Mouse (Mus musculus) spleen, postnatal 4 days (tissue): ENCODE data around the gene Agbl3.

Experiments
- DNase-seq, 2 experiments: peaks; one replicate each; pipeline ENCODE4 v3.0.0; 2022; ENCODE audit warnings: low spot score in 2 of 2

The Agbl3 gene

DNA sequence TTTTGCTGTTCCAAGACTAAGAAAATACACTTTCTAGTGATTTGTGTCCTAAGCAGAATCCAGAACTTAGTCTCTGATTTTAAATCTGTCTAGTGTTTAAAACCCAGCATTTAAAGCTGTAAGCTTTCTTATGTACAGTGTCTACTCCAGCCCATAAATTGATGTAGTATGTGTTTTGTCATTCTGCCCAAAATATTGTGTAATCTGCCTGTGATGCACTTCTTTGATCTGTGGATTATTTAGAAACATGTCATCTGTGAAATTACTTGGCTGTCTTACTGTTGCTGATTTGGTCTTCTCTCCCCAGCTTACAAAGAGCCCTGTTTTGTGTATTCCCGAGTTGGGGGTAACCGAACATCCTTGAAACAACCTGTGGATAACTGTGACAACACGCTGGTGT is 17.7 kb downstream of the Agbl3 start:
- no peak for DNase-seq

GRCm38 (mm10) chr6:34805582-34805981 is 25.4 kb downstream of the Agbl3 start:
- DNase-seq, result no peak

DNA sequence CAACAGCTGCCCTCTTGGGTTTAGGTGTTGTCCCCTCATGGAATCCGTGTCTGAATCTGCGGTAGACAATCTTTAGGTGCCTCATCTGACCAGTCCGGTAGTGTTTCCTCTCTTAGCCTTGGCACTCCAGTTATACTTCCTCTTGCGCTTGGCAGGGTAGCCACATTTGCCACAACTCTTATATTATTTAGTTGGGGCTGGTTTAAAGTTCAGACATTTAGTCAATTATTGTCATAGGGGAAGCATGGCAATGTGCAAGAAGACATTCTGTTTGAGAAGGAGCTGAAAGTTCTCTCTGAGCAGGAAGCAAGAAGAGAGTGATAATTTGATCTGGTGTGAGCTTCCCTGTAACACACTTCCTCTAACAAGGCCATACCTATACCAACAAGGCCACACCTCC is 30.4 kb downstream of the Agbl3 start:
- no peak for DNase-seq

GRCm38 (mm10) chr6:34824406-34824805 is 44.2 kb downstream of the Agbl3 start:
- DNase-seq, result no peak

DNA sequence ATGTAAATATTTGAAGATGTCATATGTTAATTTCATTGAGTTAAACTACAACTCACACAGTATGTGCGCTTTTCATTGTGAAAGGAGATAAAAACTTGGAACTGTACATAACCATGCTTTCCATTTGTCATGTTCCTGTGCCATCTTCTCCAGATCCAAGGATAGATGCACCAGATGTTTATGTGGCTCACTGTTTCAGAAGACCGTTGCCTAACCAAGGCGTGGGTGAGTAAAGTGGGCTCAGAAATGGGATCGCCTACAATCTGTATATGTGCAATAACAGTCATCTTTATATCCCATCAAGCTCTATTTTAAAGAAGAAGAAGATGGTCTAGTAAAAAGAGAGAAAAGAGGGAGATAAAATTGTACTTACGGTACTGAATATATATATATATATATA is 52.1 kb downstream of the Agbl3 start:
- DNase-seq, result no peak

GRCm38 (mm10) chr6:34861546-34862053 is 81.4 kb downstream of the Agbl3 start:
- peak in 1 of 2 experiments; percentile 59 for DNase-seq

DNA sequence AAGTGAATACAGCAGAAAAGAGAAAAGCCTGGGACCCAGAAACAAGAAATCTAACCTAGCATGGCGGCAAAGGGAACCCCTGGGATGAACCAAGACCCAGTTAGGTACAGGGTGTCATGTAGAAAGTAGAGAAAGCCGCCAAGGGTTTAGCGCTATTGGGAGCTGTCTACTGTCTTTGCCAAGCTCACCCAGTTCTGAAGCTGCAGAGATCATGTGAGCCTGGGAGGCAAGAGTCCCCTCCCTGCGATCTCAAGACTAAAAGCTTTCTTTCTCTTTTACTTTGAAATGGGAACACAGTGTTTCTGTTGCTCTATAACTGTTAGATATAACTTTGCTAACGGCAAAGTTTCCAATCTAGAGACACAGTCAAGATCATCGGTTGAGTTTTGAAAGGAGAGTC is 82.1 kb downstream of the Agbl3 start:
- peak in 1 of 2 experiments; percentile 64 for DNase-seq

- DNase-seq, result peak in 1 of 2 experiments; percentile 68
These were observed 82.7 kb downstream of the Agbl3 start, which contains the start of gene Tmem140 for GRCm38 (mm10) chr6:34862791-34863403. Gene Tmem140 (plus strand): TSS chr6:34863146.

DNA sequence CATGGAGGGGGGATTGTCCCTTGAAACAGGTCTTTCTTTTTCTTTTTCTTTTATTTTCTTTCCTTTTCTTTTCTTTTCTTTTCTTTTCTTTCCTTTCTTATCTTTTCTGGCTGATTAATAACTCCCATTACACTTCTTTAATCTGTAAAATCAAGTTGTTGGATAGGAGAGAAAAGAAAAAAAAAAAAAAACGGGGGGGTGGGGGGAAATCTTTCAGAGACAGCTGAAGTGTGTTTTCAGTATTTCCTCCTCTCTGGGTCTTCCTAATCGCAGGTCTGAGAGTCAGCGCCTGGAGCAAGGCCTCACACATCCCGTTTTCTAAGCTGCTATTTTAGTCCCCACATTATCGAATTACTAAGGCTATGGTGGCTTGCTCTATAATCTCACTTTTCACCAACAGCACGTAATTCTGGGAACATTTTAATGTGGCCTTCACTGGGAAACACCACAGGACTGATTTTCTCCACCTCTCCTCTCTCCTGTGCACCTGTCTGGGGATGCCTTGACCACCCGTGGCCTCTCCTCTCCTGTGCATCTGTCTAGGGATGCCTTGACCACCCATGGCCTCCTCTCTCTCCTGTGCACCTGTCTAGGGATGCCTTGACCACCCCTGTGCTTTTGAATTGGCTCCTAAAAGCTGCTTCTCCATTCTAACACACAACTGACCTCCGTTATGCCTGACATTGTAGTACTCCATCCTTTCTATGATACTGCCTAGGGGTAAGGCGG is 83.7 kb downstream of the Agbl3 start:
- peak in 1 of 2 experiments; percentile 55 for DNase-seq

DNA sequence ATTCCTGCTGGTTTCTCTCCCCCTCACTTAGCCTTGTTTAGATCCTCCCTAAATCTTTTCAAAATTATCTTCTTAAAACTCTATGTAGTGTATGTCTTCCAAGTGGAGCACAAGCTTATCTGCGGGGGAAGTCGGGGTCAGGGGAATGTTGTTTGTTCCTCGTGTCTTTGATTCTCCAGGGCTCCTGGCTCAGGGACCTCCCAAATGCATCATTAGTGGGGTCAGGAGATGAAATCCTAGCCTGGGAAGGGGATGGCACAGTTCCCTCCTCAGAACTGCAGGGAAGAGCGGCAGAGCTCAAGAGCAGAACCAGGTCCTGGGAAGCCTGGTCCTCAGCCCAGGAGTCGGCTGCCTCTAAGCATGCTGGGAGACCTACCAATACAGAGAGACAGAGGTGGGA is 85.0 kb downstream of the Agbl3 start:
- DNase-seq, result no peak

- peak in 1 of 2 experiments; percentile 59 for DNase-seq
These were observed 85.7 kb downstream of the Agbl3 start for GRCm38 (mm10) chr6:34865711-34866593.

DNA sequence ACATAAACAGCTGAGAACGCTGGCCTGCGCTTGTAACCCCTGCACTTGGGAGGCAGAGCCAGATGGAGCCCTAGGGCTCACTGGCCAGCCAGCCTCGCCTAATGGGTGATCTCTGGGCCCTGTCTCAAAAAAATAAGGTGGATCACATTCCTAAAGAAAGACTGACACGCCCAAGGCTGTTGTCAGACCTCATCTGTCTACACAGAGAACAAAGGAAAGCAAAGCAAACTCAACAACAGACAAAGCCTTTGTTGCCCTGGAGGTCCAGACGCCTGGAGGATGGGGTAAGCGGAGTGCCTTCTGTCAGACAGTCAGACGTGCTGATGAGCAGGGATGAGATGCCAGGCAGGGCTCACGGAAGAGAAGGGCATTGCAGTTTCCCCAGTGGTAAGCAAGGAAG is 86.6 kb downstream of the Agbl3 start:
- no peak for DNase-seq

GRCm38 (mm10) chr6:34867301-34867994 is 87.2 kb downstream of the Agbl3 start:
- DNase-seq, result peak in 1 of 2 experiments; percentile 59

- peak in 1 of 2 experiments; percentile 57 for DNase-seq
These were observed 87.7 kb downstream of the Agbl3 start for GRCm38 (mm10) chr6:34867995-34868350.

GRCm38 (mm10) chr6:34868507-34869217 is 88.4 kb downstream of the Agbl3 start:
- peak in 1 of 2 experiments; percentile 59 for DNase-seq

- peak; percentile 52 to 65 for DNase-seq
These were observed 89.1 kb downstream of the Agbl3 start for GRCm38 (mm10) chr6:34869225-34869915.

GRCm38 (mm10) chr6:34870136-34870535 is 89.9 kb downstream of the Agbl3 start:
- DNase-seq, result peak in 1 of 2 experiments; percentile 55

GRCm38 (mm10) chr6:34870724-34871123 is 90.5 kb downstream of the Agbl3 start:
- DNase-seq, result no peak

GRCm38 (mm10) chr6:34871929-34872328 is 91.7 kb downstream of the Agbl3 start:
- no peak for DNase-seq

- DNase-seq, result no peak
These were observed 92.6 kb downstream of the Agbl3 start for GRCm38 (mm10) chr6:34872871-34873270.
